Mouse (Mus musculus): Measurements from ENCODE around the gene Fez1.

Fez1 gene

DNA sequence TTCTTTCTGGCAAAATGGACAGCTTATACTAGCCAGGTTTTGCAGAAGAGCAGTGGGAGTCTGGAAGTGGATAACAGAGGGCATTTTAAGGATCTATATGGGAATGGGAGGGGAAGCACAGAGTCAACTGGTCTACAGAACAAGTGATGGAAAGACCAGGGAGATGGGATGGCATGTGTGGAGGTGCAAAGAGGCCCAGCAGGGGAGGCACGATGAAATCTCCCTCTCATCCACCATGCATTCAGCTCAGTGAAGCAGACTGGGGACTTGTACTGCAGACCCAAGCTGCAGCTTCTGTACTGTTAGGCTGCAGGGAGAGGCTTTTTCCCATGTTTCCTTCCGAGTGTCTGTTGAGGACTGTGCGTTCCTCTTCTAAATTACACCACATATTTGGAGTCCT, 12.2 kb downstream of the Fez1 start:
- DNase-seq (ENCODE audit: low spot score in 2 of 2), result no peak

DNA sequence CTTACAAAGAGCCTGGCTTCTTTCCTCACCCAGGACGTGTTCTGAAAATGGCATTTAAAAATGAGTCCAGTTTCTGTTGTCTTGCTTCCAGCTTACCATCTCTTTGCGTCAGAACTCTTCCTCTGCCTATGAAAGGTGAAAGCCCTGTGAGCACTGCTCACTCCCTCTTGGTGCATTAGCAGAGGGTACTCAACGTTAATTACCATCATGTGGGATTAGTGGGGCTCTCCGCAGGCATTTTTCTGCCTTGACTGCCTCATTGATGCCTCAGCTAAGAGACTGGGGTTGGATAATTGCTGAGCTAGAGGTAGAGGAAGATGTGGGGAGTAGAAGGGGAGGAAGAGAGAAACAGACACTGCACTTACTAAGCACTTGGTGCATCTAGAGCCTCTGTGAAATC, 24.7 kb downstream of the Fez1 start:
- DNase-seq (ENCODE audit: low spot score in 2 of 2), result no peak

DNA sequence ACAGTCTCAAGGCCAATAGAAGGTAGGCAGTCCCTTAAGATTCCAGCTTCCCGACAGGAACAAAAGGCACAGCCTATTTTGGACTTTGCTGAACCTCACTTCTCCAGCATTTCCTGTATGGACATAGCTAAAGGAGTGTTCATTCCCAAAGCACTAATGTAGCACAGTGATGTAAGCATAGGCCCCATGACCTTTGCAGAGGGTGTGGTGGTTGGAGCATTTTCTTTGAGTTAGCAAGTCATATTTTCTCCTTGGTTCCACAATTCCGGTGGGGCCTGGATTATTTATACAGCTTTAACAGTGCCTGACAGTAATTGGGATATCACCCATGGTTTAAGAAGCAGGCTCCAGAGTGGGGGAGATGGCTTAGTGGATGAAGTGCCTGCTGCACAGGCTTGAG, 27.0 kb downstream of the Fez1 start:
- DNase-seq (ENCODE audit: low spot score in 2 of 2), result no peak

- DNase-seq (ENCODE audit: low spot score in 2 of 2), result no peak
These were observed 28.4 kb downstream of the Fez1 start for GRCm38 (mm10) chr9:36850091-36850490.

DNA sequence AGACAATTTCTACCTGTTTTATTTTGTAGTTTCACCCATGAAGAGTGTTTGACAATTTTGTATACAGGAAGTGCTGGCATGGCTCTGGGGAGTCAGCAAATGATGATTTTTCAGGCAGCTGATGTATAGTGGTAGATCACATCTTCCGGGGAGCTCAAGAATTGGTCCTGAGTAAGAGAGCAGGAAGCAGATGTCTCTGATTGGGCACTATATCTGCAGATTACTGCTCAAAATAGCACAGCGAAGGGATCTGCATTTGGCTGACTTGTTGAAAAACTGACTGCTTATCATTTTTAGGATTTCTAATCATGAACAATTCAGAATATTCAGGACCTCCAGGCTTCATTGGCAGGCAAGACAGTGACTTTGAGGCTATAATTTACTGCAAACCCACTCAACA, 30.5 kb downstream of the Fez1 start:
- DNase-seq (ENCODE audit: low spot score in 2 of 2), result no peak

- DNase-seq (ENCODE audit: low spot score in 2 of 2), result no peak
These were observed 34.7 kb downstream of the Fez1 start for GRCm38 (mm10) chr9:36856351-36856750.

DNA sequence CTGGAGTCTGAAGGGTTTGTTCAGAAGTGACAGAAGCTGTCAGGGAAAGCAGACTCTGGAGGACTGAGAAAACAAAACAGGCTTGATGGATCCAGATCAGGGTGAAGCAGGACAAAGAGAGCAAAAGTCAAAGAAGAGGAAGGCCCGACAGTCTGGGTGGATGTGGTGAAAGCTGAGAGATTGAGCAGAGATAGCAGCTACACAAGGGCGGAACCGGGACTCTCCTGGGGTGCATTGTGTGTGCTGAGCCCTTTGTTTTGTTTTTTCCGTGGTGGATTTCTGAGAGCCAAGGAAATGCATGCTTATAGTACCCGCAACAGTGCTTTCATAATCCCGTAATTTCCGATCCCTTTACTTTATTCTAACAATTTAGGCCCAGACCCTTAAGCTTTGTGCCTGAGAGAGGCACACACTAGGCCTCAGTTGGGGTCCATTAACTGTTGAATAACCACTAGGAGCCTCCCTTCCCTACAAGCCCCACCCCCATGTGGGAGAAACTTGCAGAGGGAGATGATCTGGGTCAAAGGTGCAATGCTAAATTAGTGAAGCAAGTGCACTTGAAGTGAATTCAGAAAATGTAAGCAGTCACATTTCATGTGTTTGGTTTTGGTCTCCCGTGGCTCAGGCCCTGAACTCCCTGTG, 35.9 kb downstream of the Fez1 start:
- no peak for DNase-seq (ENCODE audit: low spot score in 2 of 2)

DNA sequence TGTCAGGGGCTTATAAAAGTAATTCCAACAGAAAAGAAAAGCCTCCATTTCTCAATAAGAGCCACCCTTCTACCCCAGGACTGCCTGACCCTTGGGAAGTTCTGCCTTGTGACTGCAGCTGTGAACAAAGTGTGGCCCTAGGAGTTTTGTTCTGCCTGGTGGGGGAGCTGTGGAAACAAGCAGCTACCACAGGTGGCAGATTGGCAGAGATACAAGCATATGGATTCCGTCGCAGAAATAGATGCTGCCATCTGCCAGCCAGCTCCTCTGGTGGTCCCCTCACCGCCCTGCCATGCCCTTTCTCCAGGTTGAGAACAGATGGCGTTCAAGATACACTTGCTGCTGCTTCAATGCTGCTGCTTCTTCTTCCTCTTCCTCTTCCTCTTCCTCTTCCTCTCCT, 37.0 kb downstream of the Fez1 start:
- no peak for DNase-seq (ENCODE audit: low spot score in 2 of 2)

GRCm38 (mm10) chr9:36862576-36862975, 40.9 kb downstream of the Fez1 start:
- DNase-seq (ENCODE audit: low spot score in 2 of 2), result no peak

DNA sequence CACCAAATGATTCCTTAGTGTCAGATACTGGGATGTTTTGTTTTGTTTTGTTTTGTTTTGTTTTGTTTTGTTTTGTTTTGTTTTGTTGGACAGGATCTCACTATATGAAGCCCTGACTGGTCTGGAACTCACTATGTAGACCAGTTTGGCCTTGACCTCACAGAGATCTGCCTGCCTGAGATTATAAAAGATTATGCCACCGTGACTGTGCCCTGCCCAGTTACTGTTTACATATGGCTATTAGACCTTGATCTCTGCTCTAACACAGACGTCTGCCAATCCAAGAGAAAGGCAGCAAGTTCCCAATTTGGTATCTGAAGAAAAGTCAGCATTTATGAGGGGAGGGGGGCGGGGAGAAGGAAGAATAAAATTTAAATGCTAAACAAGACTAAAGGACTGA, 42.0 kb downstream of the Fez1 start:
- no peak for DNase-seq (ENCODE audit: low spot score in 2 of 2)

GRCm38 (mm10) chr9:36864862-36865813, 43.5 kb downstream of the Fez1 start:
- DNase-seq (ENCODE audit: low spot score in 2 of 2), result no peak

GRCm38 (mm10) chr9:36868662-36869061, 47.0 kb downstream of the Fez1 start:
- no peak for DNase-seq (ENCODE audit: low spot score in 2 of 2)

GRCm38 (mm10) chr9:36870263-36870662, 48.6 kb downstream of the Fez1 start:
- DNase-seq (ENCODE audit: low spot score in 2 of 2), result no peak

- DNase-seq (ENCODE audit: low spot score in 2 of 2), result no peak
These were observed 52.1 kb downstream of the Fez1 start for GRCm38 (mm10) chr9:36873796-36874195.

GRCm38 (mm10) chr9:36876313-36876712, 54.6 kb downstream of the Fez1 start:
- DNase-seq (ENCODE audit: low spot score in 2 of 2), result no peak

DNA sequence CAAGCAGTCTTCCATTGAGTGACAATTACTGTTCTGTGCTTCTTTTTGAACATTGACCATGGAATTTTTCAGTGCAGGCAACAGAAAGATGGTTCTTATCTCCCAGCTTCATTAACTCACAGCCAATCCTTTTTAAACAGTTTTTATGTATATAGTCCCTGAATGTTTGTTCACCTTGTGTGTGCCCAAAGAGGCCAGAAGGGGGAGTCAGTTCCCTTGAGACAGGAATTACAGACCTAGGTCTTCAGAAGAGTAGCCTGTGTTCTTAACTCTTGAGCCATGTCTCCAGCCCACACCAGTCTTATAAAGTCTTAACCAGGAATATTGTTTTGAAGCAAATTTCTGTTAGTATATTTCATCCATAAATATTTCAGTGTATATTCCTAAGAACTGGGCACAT, 55.1 kb downstream of the Fez1 start:
- DNase-seq (ENCODE audit: low spot score in 2 of 2), result no peak

DNA sequence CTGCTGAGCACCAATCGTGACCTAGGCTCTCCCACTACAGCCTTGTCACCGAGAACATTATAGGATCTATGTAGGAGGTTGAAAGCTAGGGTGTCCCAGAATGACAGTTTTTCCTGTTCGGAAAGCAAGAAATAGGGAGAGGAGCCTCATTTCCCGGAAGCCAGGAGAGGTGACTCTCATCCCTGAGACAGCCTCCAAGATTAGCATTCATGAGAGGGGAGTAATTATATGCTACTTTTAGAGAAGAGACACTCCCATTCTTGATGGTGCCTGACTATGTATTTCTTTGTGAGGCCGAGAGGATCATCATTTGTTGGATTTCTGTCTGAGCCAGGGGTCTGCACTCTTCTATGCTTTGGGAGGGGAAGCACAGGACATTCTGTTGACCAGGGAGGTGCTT, 60.0 kb downstream of the Fez1 start:
- no peak for DNase-seq (ENCODE audit: low spot score in 2 of 2)

GRCm38 (mm10) chr9:36882034-36882745, 60.5 kb downstream of the Fez1 start:
- no peak for DNase-seq (ENCODE audit: low spot score in 2 of 2)

- no peak for DNase-seq (ENCODE audit: low spot score in 2 of 2)
These were observed 61.9 kb downstream of the Fez1 start for GRCm38 (mm10) chr9:36883569-36883968.

- DNase-seq (ENCODE audit: low spot score in 2 of 2), result peak in 1 of 2 experiments; percentile 5
These were observed 63.6 kb downstream of the Fez1 start for GRCm38 (mm10) chr9:36885237-36885636.

DNA sequence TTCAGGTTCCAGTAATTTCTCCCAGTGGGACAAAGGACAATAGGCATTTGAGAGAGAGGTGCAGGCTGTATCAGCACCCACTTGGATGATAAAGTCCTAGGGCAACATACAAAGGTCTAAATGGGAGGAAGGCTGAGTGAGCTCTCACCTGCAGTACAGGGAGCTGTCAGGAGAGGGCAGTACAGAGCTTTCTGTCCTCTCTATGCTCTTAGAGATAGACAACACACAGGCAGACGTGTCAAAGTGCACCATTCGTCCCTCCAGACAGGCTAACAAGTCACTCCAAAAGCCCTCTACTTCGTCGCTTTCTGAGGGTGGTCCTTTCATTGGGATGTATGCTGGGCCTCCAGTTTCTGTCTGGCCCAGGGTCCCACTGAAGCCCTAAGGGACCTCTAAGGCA, 68.9 kb downstream of the Fez1 start:
- peak in 1 of 2 experiments; percentile 12 for DNase-seq (ENCODE audit: low spot score in 2 of 2)

DNA sequence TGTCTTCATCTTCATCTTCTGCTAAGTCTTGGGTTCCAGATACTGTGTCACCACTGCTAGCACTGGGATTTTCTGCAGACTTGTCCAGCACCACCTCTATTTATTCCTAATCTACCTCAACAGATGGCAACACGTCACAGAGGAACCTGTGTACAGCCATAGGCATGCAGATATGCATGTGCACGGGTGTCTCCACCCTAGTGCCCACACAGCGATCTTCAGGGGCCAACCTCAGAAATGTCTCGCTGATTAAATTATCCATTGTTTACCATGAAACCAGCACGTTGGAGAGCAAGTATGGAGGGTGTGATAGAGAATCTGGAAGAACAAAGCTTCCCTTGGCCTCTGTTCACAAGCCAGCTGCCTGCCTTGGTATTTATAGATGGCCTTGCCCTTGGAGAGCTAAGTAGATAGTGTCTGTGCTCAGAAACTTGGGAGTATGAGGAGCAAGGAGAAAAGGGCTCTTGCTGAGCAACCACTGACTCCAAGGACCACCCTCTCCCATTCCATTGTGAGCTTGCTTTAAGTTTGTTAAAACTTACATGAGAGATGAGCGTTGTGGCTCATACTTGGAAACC, 71.8 kb downstream of the Fez1 start:
- no peak for DNase-seq (ENCODE audit: low spot score in 2 of 2)

Measured in urinary bladder, postnatal 36 days (tissue).